Mouse (Mus musculus): ENCODE data around the gene Rufy1.
"Not testable (repeated sequence)": the region's sequence is repeated elsewhere in the genome, so short reads cannot be mapped to it uniquely, and the experiment has no call there.

Gene Rufy1

GRCm38 (mm10) chr11:50430277-50431133, at the start of gene Rufy1:
Rufy1 (minus strand) TSS chr11:50431125.
- DNase-seq: peak; percentile 73 to 84

GRCm38 (mm10) chr11:50478072-50478471, 47.1 kb upstream of the Rufy1 start:
- DNase-seq: no peak

GRCm38 (mm10) chr11:50477486-50478070, 46.7 kb upstream of the Rufy1 start:
- no peak for DNase-seq

GRCm38 (mm10) chr11:50476971-50477370, 46.0 kb upstream of the Rufy1 start:
- no peak for DNase-seq

- peak in 1 of 2 experiments; percentile 25 for DNase-seq
Observed at GRCm38 (mm10) chr11:50473933-50474332, 43.0 kb upstream of the Rufy1 start.

GRCm38 (mm10) chr11:50472161-50472939, 41.4 kb upstream of the Rufy1 start:
- DNase-seq: no peak

GRCm38 (mm10) chr11:50461481-50461880, 30.6 kb upstream of the Rufy1 start:
- no peak for DNase-seq

GRCm38 (mm10) chr11:50459250-50459649, 28.3 kb upstream of the Rufy1 start:
- no peak for DNase-seq

- DNase-seq: no peak
Observed at GRCm38 (mm10) chr11:50457111-50457911, 26.4 kb upstream of the Rufy1 start.

- DNase-seq: no peak
Observed at GRCm38 (mm10) chr11:50456455-50456854, 25.5 kb upstream of the Rufy1 start.

GRCm38 (mm10) chr11:50454934-50455333, 24.0 kb upstream of the Rufy1 start:
- no peak for DNase-seq

GRCm38 (mm10) chr11:50450236-50450635, 19.3 kb upstream of the Rufy1 start:
- no peak for DNase-seq

GRCm38 (mm10) chr11:50448163-50448562, 17.2 kb upstream of the Rufy1 start:
- not testable (repeated sequence) for DNase-seq

- DNase-seq: no peak
Observed at GRCm38 (mm10) chr11:50443259-50444065, 12.5 kb upstream of the Rufy1 start.

- no peak for DNase-seq
Observed at GRCm38 (mm10) chr11:50441637-50442036, 10.7 kb upstream of the Rufy1 start.

GRCm38 (mm10) chr11:50440691-50441090, 9.8 kb upstream of the Rufy1 start:
- no peak for DNase-seq

GRCm38 (mm10) chr11:50439857-50440256, 8.9 kb upstream of the Rufy1 start:
- no peak for DNase-seq

- DNase-seq: no peak
Observed at GRCm38 (mm10) chr11:50432896-50433295, 2.0 kb upstream of the Rufy1 start.

GRCm38 (mm10) chr11:50432069-50432440, 1.1 kb upstream of the Rufy1 start:
- no peak for DNase-seq

- DNase-seq: peak in 1 of 2 experiments; percentile 22
Observed at GRCm38 (mm10) chr11:50431134-50432068, 476 bp upstream of the Rufy1 start.

- DNase-seq: no peak
Observed at GRCm38 (mm10) chr11:50426056-50426455, 4.9 kb downstream of the Rufy1 start.
